Mouse (Mus musculus): ENCODE results near the gene Dnaja1. TPM values are rescaled to one million over a fixed set of nuclear protein-coding genes. Genes with fewer than 3 reads are reported as not detected.

Gene Dnaja1
- polyA plus RNA-seq, 1 experiment from 2014 or later = 370 TPM

- no peak for ATAC-seq (ENCODE audit: insufficient number of reproducible peaks, insufficient read depth, low FRiP score, low read depth)
- H3K27ac ChIP-seq (ENCODE audit: low read length) = no peak overlapping the region
Measured at GRCm38 (mm10) chr4:40784556-40785169, 62.7 kb downstream of the Dnaja1 start.

GRCm38 (mm10) chr4:40785620-40786166, 63.7 kb downstream of the Dnaja1 start:
- H3K9me3 ChIP-seq (ENCODE audit: control insufficient read depth, low read depth, low read length) = no peaks in the 10 kb centered on the region
- WGBS = 74% methylated on average over 9 of the region's 9 CpGs
- no peak for ATAC-seq (ENCODE audit: insufficient number of reproducible peaks, insufficient read depth, low FRiP score, low read depth)

More at GRCm38 (mm10) chr4:40784556-40785169, 62.7 kb downstream of the Dnaja1 start:
- H3K4me3 ChIP-seq (ENCODE audit: low read depth, low read length) = no peak overlapping the region
- no peak overlapping the region for H3K4me2 ChIP-seq (replicated peaks; ENCODE audit: low read depth, low read length)
- WGBS = 61% methylated on average over 10 of the region's 10 CpGs
- H3K36me3 ChIP-seq (ENCODE audit: control insufficient read depth, insufficient read depth, low read length) = no peaks in the 10 kb centered on the region
- no peaks in the 10 kb centered on the region for H3K27me3 ChIP-seq (ENCODE audit: control insufficient read depth, insufficient read depth, low read length)
- no peaks in the 10 kb centered on the region for H3K9me3 ChIP-seq (ENCODE audit: control insufficient read depth, low read depth, low read length)
- no peaks in the 10 kb centered on the region for H3K4me1 ChIP-seq (ENCODE audit: control insufficient read depth, insufficient read depth, low read length)
- H3K9ac ChIP-seq (replicated peaks; ENCODE audit: low read depth, low read length) = no peak overlapping the region

GRCm38 (mm10) chr4:40786578-40786977, 64.6 kb downstream of the Dnaja1 start:
- WGBS = 87% methylated on average over 4 of the region's 4 CpGs

More at GRCm38 (mm10) chr4:40785620-40786166, 63.7 kb downstream of the Dnaja1 start:
- Histone ChIP-seq H3K4me1 (ENCODE audit: control insufficient read depth, insufficient read depth, low read length) (no peaks in the 10 kb centered on the region), H3K9ac (replicated peaks; ENCODE audit: low read depth, low read length) (no peak overlapping the region), H3K27ac (ENCODE audit: low read length) (no peak overlapping the region), H3K36me3 (ENCODE audit: control insufficient read depth, insufficient read depth, low read length) (no peaks in the 10 kb centered on the region), H3K27me3 (ENCODE audit: control insufficient read depth, insufficient read depth, low read length) (no peaks in the 10 kb centered on the region), H3K4me2 (replicated peaks; ENCODE audit: low read depth, low read length) (no peak overlapping the region), H3K4me3 (ENCODE audit: low read depth, low read length) (no peak overlapping the region)

More at GRCm38 (mm10) chr4:40786578-40786977, 64.6 kb downstream of the Dnaja1 start:
- Histone ChIP-seq H3K36me3 (ENCODE audit: control insufficient read depth, insufficient read depth, low read length) (no peaks in the 10 kb centered on the region), H3K4me1 (ENCODE audit: control insufficient read depth, insufficient read depth, low read length) (no peaks in the 10 kb centered on the region), H3K9ac (replicated peaks; ENCODE audit: low read depth, low read length) (no peak overlapping the region), H3K27ac (ENCODE audit: low read length) (no peak overlapping the region), H3K27me3 (ENCODE audit: control insufficient read depth, insufficient read depth, low read length) (no peaks in the 10 kb centered on the region), H3K4me2 (replicated peaks; ENCODE audit: low read depth, low read length) (no peak overlapping the region), H3K4me3 (ENCODE audit: low read depth, low read length) (no peak overlapping the region), H3K9me3 (ENCODE audit: control insufficient read depth, low read depth, low read length) (no peaks in the 10 kb centered on the region)
- no peak for ATAC-seq (ENCODE audit: insufficient number of reproducible peaks, insufficient read depth, low FRiP score, low read depth)

MicroRNA genes within 50 kb of the gene (microRNA counts, 519-probe panel; counts per million panel counts)
- microRNA mmu-miR-207 = 1,728 counts per million, percentile 12 among the panel's probes with 10 or more counts

Small RNA genes lying within 50 kb of the gene (microRNA-seq; reads per million reads assigned to microRNA genes)
- gene Mir207 = not detected

Other genes with a start within 250 kb of the Dnaja1 start
- 0.88 and 1.4 TPM in 2 replicates for gene Tmem215, start 250.0 kb upstream of the Dnaja1 start, polyA plus RNA-seq (2014; fragmentation: Nextera tagmentation; extraction: Ambion mirVana)
- 25.3 and 29.4 TPM in 2 replicates for gene Aptx, start 19.0 kb upstream of the Dnaja1 start, polyA plus RNA-seq (2014; fragmentation: Nextera tagmentation; extraction: Ambion mirVana)
- 146 TPM in 2 replicates for gene Smu1, start 35.8 kb downstream of the Dnaja1 start, polyA plus RNA-seq (2014; fragmentation: Nextera tagmentation; extraction: Ambion mirVana)
- 53.4 and 55.6 TPM in 2 replicates for gene B4galt1, start 131.9 kb downstream of the Dnaja1 start, polyA plus RNA-seq (2014; fragmentation: Nextera tagmentation; extraction: Ambion mirVana)
- gene Spink4, start 197.9 kb downstream of the Dnaja1 start, polyA plus RNA-seq (2014; fragmentation: Nextera tagmentation; extraction: Ambion mirVana) = 1.6 TPM in 1 of 2 replicates, not detected in the other
- 209 and 231 TPM in 2 replicates for gene Bag1, start 226.1 kb downstream of the Dnaja1 start, polyA plus RNA-seq (2014; fragmentation: Nextera tagmentation; extraction: Ambion mirVana)
- 99.3 and 103 TPM in 2 replicates for gene Chmp5, start 226.3 kb downstream of the Dnaja1 start, polyA plus RNA-seq (2014; fragmentation: Nextera tagmentation; extraction: Ambion mirVana)
- gene Nfx1, start 248.8 kb downstream of the Dnaja1 start, polyA plus RNA-seq (2014; fragmentation: Nextera tagmentation; extraction: Ambion mirVana) = 109 and 112 TPM in 2 replicates

All from stomach, embryonic 14.5 days (tissue).